Mouse (Mus musculus): ENCODE measurements around the gene Col23a1. TPM values are rescaled to one million over a fixed set of nuclear protein-coding genes. Genes with fewer than 3 reads are reported as not detected.

Col23a1 gene
- total RNA-seq (2014; fragmentation: Nextera tagmentation): not detected in 2 replicates
- 0.55 and 0.76 TPM in 2 replicates for total RNA-seq (2017)
- 0.01 TPM in 1 of 2 replicates, not detected in the other for polyA plus RNA-seq (2012)

GRCm38 (mm10) chr11:51289564-51290041 is at the start of gene Col23a1:
TSS of gene Col23a1 (plus strand) at chr11:51289920.
- ATAC-seq (ENCODE audit: extremely low read depth, insufficient number of reproducible peaks, low FRiP score, poor library complexity, severe bottlenecking): no peak
- no peaks in the 10 kb centered on the region for H3K4me1 ChIP-seq (ENCODE audit: insufficient read depth, low read depth, low read length)
- no peak within 1 kb of the TSS for H3K4me3 ChIP-seq (ENCODE audit: low read depth, low read length)
- no peak for TF ChIP-seq GATA1 (IDR thresholded peaks at IDR 0.05; ENCODE audit: borderline replicate concordance, low read length)
- TF ChIP-seq TAL1 (conservative IDR thresholded peaks at IDR 0.05; ENCODE audit: low read depth, low read length): no peak
- no peak for TF ChIP-seq CTCF (IDR thresholded peaks at IDR 0.05; ENCODE audit: low read depth, low read length)
- no peak for TF ChIP-seq GATA2 (IDR thresholded peaks at IDR 0.05; ENCODE audit: borderline replicate concordance, low read depth, low read length)
- no peak for TF ChIP-seq POLR2AphosphoS5 (IDR thresholded peaks at IDR 0.05; ENCODE audit: insufficient replicate concordance, low read depth, low read length)
- peaks cover 11% of the 10 kb centered on the region for H3K27me3 ChIP-seq (ENCODE audit: insufficient read depth, low read length)
- no peak for DNase-seq (ENCODE audit: low spot score)
- peaks cover 5% of the 10 kb centered on the region; the same call in 1 of the 2 replicates for H3K9me3 ChIP-seq (replicated peaks)
- H3K36me3 ChIP-seq (replicated peaks): peaks cover 10% of the 10 kb centered on the region

DNA sequence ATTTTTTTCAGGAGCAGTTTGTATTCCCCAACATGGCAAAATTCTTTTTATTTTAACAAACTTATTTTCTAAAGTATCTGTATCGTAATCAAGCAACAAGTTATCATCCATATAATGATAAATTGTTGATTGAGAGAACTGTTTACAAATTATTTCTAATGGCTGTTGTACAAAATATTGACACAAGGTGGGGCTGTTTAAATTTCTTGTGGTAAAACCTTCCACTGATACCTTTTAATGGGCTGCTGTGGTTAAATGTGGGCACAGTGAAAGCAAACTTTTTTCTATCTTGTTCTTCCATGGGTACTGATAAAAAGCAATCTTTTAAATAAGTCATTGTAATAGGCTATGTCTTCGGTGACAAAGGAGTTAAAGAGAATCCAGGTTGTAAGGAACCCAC is 46.8 kb upstream of the Col23a1 start:
- no peaks in the 10 kb centered on the region for H3K36me3 ChIP-seq (replicated peaks)
- DNase-seq (ENCODE audit: low spot score) (no peak), ATAC-seq (ENCODE audit: extremely low read depth, insufficient number of reproducible peaks, low FRiP score, poor library complexity, severe bottlenecking) (no peak)
- peaks cover 12% of the 10 kb centered on the region for H3K27me3 ChIP-seq (ENCODE audit: insufficient read depth, low read length)
- H3K9me3 ChIP-seq (replicated peaks): no peaks in the 10 kb centered on the region
- H3K4me3 ChIP-seq (ENCODE audit: low read depth, low read length): no peak overlapping the region
- TF ChIP-seq CTCF (IDR thresholded peaks at IDR 0.05; ENCODE audit: low read depth, low read length) (no peak), GATA2 (IDR thresholded peaks at IDR 0.05; ENCODE audit: borderline replicate concordance, low read depth, low read length) (no peak), TAL1 (conservative IDR thresholded peaks at IDR 0.05; ENCODE audit: low read depth, low read length) (no peak), GATA1 (IDR thresholded peaks at IDR 0.05; ENCODE audit: borderline replicate concordance, low read length) (no peak), POLR2AphosphoS5 (IDR thresholded peaks at IDR 0.05; ENCODE audit: insufficient replicate concordance, low read depth, low read length) (no peak)
- H3K4me1 ChIP-seq (ENCODE audit: insufficient read depth, low read depth, low read length): no peaks in the 10 kb centered on the region

- Histone ChIP-seq H3K4me1 (ENCODE audit: insufficient read depth, low read depth, low read length) (peaks cover 1% of the 10 kb centered on the region; the same call in 1 of the 2 replicates), H3K4me3 (ENCODE audit: low read depth, low read length) (no peak overlapping the region), H3K9me3 (replicated peaks) (no peaks in the 10 kb centered on the region), H3K27me3 (ENCODE audit: insufficient read depth, low read length) (peaks cover 32% of the 10 kb centered on the region), H3K36me3 (replicated peaks) (no peaks in the 10 kb centered on the region)
- DNase-seq (ENCODE audit: low spot score) (no peak), ATAC-seq (ENCODE audit: extremely low read depth, insufficient number of reproducible peaks, low FRiP score, poor library complexity, severe bottlenecking) (no peak)
- no peak for TF ChIP-seq TAL1 (conservative IDR thresholded peaks at IDR 0.05; ENCODE audit: low read depth, low read length)
- no peak for TF ChIP-seq GATA1 (IDR thresholded peaks at IDR 0.05; ENCODE audit: borderline replicate concordance, low read length)
- TF ChIP-seq GATA2 (IDR thresholded peaks at IDR 0.05; ENCODE audit: borderline replicate concordance, low read depth, low read length): no peak
- TF ChIP-seq CTCF (IDR thresholded peaks at IDR 0.05; ENCODE audit: low read depth, low read length): no peak
- no peak for TF ChIP-seq POLR2AphosphoS5 (IDR thresholded peaks at IDR 0.05; ENCODE audit: insufficient replicate concordance, low read depth, low read length)
Measured at GRCm38 (mm10) chr11:51257006-51257405, 32.7 kb upstream of the Col23a1 start.

GRCm38 (mm10) chr11:51261680-51262219 is 28.0 kb upstream of the Col23a1 start, which contains the start of gene Clk4:
TSS of gene Clk4 (plus strand) at chr11:51261730.
- Histone ChIP-seq H3K9me3 (replicated peaks) (no peaks in the 10 kb centered on the region), H3K27me3 (ENCODE audit: insufficient read depth, low read length) (peaks cover 13% of the 10 kb centered on the region), H3K4me1 (ENCODE audit: insufficient read depth, low read depth, low read length) (peaks cover 27% of the 10 kb centered on the region), H3K36me3 (replicated peaks) (peaks cover 13% of the 10 kb centered on the region), H3K4me3 (ENCODE audit: low read depth, low read length) (peak within 1 kb of the TSS; percentile 98)
- ATAC-seq (ENCODE audit: extremely low read depth, insufficient number of reproducible peaks, low FRiP score, poor library complexity, severe bottlenecking): no peak
- TF ChIP-seq CTCF (IDR thresholded peaks at IDR 0.05; ENCODE audit: low read depth, low read length) (no peak), GATA2 (IDR thresholded peaks at IDR 0.05; ENCODE audit: borderline replicate concordance, low read depth, low read length) (no peak), POLR2AphosphoS5 (IDR thresholded peaks at IDR 0.05; ENCODE audit: insufficient replicate concordance, low read depth, low read length) (no peak), GATA1 (IDR thresholded peaks at IDR 0.05; ENCODE audit: borderline replicate concordance, low read length) (no peak), TAL1 (conservative IDR thresholded peaks at IDR 0.05; ENCODE audit: low read depth, low read length) (no peak)
- DNase-seq (ENCODE audit: low spot score): no peak

GRCm38 (mm10) chr11:51262342-51263285 is 27.1 kb upstream of the Col23a1 start, which contains the start of gene BC049762:
TSS of gene BC049762 (minus strand) at chr11:51263046.
- peaks cover 32% of the 10 kb centered on the region for H3K4me1 ChIP-seq (ENCODE audit: insufficient read depth, low read depth, low read length)
- H3K27me3 ChIP-seq (ENCODE audit: insufficient read depth, low read length): peaks cover 9% of the 10 kb centered on the region; the same call in 1 of the 2 replicates
- H3K36me3 ChIP-seq (replicated peaks): peaks cover 21% of the 10 kb centered on the region
- ATAC-seq (ENCODE audit: extremely low read depth, insufficient number of reproducible peaks, low FRiP score, poor library complexity, severe bottlenecking): peak; percentile 91
- TF ChIP-seq GATA2 (IDR thresholded peaks at IDR 0.05; ENCODE audit: borderline replicate concordance, low read depth, low read length) (no peak), POLR2AphosphoS5 (IDR thresholded peaks at IDR 0.05; ENCODE audit: insufficient replicate concordance, low read depth, low read length) (no peak), CTCF (IDR thresholded peaks at IDR 0.05; ENCODE audit: low read depth, low read length) (no peak), TAL1 (conservative IDR thresholded peaks at IDR 0.05; ENCODE audit: low read depth, low read length) (no peak), GATA1 (IDR thresholded peaks at IDR 0.05; ENCODE audit: borderline replicate concordance, low read length) (no peak)
- peak; percentile 98 for DNase-seq (ENCODE audit: low spot score)
- peak within 1 kb of the TSS; percentile 98 for H3K4me3 ChIP-seq (ENCODE audit: low read depth, low read length)
- no peaks in the 10 kb centered on the region for H3K9me3 ChIP-seq (replicated peaks)
